Mouse (Mus musculus): ENCODE measurements around the gene Man1c1.
A peak's percentile ranks its signal among the peaks of the same experiment; 100 is the strongest.

Gene Man1c1

DNA sequence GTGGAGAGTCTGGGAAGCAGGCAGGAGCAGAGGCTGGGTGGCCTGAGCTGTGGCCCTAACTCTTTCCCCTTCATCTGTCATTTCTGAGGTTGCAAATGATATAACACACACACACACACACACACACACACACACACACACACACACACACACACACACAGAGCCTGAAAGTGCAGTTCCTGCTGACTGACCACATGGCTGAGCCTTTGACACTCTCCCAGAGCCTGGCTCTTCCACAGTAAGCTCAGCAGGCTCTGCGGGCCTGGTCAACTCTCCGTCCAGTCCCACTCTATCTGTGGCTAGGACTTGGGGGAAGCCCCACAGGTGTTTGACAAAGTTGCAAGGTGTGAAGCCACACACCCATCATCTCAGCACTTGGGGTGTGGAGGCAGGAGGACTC lies 126.8 kb downstream of the Man1c1 start:
- no peak for DNase-seq

DNA sequence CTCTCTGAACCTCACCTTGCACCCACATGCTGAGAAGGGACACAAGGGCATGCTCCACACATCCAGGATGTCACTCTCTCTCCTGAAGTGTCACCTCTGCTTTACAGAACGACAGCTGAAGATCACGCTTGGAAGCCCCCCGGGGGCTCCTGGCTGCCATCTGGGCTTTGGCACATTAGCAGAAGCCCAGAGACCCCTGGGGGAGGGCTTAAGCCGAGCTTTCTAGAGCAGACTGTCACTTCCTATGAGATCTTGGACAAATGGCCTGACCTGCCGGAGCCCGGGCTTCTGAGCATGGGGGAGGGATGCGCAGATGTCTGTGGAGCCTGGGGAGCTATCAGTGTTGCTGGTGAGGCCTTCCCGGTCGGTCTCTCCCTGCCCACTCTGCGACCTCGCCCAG lies 128.6 kb downstream of the Man1c1 start:
- DNase-seq = no peak

DNA sequence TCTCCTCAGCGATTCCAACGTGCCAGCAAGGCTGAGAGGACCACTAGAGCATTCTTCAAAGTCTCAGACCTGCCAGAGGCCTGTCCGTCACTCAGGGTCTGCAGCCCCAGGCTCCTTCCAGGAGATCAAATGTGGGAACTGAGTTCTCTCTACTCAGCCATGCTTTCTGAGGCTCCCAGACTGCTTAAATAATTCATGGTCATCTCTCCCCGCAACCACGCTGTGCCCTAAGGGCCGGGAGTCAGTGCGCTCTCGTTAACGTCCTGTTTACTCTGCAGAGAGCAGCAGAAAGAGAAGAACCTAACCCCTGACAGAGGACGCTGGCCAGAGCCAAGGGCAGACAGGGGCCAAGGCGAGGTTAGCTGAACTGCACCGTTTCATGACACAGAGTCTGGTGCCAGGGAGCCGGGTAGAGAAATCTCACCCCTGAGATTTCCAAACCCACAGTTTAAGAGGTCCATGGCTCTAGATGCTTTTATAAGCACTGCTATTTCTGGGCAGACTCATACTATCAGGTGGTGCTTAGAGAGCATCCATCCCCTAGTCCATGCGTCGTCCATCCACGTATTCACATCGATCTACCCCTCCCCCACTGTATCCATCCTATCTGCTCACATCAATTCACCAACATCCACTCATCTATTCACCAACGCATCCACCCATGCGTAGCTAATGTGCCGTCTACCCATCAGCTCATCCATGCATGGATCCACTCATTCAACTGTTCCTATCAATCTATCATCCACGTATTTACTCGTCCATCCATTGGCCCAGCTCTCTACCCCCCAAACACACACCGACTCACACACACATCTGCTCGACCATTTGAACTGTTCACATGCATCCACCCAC lies 131.4 kb downstream of the Man1c1 start:
- no peak for DNase-seq

DNA sequence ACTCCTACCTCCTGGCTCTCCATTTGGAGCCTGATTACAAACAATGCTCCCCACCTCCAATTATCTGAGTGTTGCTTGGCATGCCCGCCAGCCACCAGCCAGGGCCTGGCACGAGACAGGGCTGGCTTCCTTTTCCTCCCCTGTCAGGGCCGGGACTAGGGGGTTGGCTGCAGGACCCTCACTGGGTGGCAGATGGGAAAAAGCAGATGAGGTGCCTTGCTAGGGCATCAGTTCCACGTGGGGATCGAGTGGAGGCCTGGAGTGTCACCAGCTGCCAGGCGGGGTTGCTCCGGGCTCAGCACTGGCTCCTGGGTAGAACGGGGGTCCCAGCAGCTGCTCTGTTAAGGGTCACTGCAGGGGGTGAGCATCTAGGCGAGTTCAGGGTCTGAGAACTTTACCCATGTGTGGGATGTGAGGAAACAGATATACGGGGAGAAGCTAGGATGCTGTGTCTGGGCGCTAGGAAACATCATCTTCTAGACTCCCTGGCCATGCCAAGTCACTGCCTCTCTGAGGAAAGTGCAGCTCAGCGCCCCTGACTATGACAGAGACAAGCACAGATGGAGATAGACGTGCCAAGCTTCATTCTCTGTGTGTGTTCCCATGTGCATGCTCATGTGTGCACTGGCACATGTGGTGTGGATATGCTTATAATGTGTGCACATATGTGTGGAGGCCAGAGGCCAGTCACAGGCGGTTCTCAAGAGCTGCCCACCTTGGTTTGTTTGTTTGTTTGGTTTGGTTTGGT lies 133.2 kb downstream of the Man1c1 start:
- no peak for DNase-seq

DNA sequence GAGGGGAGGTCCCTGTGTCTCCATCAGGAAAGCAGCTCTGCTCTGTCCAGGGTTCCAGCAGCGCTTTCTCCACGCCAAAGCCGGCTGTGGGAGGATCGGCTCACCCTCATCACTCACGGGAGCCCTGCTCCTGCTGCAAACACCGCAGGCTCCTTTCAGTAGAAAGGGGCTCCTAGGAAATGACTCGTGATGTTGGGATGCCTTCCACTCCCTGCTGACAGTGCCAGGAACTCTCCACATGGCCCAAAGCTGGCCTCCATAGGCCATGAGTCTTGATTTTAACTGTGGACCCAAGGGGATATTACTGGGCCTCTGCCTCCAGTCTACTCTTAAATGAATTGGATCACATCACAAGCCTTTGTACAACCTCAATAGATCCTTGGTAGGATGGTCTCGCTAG lies 134.3 kb downstream of the Man1c1 start:
- DNase-seq = no peak

DNA sequence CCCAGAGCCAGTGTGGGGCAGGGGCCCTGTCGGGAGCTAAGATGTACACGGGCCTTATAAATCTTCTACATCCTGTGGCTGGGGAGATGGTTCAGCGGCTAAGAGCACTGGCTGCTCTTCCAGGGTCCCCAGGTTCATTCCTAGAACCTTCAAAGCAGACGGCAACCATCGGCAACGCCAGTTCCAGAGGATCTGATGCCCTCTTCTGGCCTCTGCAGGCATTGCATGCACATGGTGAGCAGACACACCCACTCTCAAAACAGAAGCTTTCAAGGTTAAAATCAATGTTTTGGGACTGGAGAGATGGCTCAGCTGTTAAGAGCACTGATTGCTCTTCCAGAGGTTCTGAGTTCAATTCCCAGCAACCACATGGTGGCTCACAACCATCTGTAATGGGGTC lies 134.9 kb downstream of the Man1c1 start:
- no peak for DNase-seq

DNA sequence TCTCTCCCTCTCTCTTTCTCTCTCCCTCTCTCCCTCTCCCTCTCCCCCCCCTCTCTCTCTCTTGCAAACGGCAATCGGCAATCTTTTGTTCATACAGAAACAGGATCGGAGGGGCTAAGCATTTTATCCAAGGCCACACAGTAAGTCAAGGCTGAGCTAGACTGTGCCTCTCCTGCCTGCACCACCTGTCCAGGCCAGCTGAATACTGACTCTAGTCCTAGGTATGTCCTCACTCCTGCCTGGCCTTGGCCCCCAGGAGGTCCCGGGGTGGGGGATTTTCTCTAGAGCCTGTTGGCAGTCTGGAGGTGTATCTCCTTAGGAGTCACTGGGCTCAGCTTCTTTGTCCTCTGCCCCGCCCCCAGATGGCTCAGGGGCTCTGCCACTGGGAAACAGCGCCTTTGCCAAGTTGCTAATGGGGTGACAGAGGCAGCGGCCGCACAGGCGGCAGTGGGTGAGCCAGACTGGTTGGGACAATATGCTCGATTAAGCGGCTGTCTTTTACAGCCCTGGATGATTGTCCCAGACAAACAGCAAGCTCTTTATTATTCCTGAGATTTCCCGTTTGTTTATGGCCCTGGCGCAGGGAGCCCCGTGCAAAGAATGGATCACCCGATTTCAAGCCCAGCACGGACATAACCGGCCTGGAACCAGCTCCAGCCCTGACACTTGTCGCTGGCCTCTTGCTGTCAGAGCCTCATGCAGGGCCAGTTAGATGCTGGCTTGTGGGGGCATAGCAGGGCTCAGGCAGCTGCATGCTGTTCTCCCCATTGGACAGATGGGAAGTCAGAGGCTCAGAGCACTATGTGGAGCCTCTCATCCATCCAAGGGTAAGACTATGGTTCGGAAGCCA lies 136.5 kb downstream of the Man1c1 start:
- peak; percentile 58 for DNase-seq

DNA sequence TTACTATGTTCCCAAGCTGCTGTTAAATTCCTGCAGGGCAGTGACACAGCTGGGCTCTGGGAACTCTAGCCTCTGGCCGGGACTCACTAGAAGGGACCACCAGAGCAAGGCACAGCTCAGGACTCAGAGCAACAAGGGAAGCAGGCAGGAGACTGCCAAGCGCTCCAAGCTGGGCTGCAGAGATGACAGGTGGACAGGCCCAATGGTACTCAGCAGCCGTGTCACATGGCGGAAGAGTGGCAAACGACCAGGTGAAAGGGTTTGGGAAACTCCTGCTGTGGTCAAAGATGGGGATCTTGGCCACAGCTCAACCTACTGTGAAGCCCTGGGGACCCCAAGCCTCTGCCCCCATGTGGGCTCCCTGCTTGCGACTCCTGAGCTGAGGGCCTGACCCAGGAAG lies 140.0 kb downstream of the Man1c1 start:
- no peak for DNase-seq

DNA sequence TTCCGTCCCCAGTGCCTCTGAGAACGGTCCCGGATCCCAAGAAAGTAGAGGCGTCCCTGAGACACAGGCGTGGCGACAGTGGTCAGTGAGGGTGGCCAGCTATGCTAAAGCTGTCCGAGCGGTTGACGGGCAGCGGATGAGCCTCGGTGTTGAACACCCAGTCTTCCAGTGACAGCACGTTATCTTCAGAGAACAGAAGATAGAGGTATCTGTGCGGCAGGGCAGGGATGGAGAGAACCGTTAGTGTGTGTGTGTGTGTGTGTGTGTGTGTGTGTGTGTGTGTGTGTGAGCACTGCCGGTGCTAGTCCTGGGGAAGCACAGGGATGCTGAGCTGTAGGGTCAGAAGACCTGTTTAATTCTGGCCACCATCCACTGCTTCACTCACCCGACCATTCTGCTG lies 140.5 kb downstream of the Man1c1 start:
- no peak for DNase-seq

DNA sequence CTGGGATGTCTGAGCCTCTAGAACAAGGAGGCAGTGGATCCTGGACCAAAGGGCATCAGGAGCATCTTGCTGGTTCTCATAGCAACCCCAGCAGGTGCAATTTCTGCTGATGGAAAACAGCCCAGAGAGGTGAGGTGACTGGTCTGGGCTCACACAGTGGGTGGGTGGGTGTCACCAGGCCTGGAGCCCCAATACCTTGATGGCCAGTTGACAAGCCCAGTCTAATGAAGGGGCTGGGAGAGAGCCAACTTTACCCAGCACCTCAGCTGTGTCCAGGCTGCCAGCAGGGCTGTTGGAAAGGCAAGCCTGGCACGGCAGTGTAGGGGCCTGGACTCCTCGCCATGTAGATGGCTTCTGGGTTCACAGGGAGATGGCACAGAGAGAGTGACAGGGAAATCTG lies 142.1 kb downstream of the Man1c1 start:
- no peak for DNase-seq

DNA sequence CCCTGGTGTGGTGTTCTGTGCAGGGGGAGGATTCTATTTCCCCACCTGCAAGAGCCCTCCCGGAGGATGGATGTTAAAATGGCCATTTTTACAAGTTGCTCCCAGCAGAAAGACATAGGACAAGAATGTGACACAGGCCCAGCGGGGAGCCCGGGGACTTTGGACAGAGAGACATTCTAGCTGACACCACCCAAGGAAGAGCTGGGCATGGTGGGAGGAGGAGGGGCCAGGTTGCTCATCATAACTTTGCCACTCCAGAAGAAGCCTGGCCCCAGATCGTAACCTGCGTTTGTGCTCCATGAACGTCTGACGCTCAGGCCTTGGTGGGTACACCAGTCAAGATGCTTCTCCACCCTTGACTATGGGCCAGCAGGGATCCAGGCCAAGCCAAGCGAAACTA lies 143.4 kb downstream of the Man1c1 start:
- no peak for DNase-seq

DNA sequence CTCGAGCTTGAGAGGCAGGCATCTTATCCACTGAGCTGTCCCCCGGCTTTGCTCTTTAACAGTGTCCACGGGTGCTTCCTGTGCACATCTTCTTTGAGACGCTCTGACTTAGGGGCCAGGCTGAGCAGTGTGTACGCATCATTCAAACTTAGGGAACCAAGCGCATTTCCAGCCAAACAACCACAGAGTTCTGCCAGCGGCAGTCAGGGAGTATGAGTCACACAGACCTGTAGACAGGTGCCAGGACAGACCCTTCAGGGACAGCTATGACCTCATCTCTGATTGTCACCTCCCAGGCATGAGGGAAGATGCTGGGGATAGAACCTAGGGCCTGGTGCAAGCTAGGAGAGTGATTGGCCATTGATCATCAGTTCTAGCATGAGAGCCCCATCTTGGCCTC lies 144.9 kb downstream of the Man1c1 start:
- DNase-seq = no peak

DNA sequence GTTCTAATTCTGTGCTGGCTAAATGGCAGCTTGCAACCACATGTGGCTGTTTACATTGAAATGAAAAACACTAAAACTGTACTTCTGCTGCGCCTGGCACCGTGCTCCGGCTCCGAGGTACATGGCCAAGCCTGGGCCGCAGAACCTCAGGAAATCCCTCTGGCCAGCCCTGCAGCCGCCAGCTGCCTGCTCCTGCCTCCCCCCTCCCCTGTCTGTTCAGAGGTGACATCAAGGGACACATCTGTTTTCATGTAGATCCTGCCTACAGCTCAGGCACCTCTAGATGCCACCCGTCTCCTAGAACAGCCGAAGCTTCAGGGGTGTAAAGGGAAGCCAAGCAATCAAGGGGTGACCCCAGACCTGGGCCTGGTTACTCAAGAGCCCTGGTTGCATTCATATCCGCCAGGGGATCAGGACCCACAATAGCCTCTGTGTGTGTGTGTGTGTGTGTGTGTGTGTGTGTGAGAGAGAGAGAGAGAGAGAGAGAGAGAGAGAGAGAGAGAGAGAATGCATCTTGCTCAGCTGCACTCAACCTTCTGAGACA lies 145.4 kb downstream of the Man1c1 start:
- DNase-seq = no peak

DNA sequence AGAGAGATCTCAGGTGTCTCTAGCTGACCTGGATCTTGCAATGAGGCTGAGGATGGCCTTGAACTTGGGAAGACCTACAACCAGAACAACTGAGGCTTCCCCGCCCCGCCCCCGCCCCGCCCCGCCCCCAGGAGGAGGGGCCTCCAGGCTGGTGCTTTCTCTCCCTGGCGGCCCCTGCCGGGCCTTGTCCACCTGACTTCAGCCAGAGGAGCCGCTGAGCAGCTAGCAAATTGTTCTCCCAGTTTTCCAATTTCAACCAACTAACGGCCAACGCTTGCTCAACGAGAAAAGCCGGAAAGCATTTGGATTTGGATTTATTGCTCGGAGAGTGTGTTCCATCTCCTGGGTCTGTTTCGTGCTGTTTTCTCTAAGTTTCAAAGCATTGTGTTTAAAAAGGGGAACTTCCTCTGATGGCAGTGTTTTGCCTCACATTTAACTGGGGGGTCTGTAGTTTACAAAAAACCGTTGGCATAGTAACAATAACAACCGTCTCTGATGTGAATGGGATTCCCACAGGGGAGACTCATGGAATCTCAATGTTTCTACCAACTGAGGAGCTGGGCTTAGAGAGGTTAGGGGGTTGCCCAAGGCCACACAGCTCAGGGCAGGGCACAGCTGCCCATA lies 146.4 kb downstream of the Man1c1 start:
- DNase-seq = no peak

DNA sequence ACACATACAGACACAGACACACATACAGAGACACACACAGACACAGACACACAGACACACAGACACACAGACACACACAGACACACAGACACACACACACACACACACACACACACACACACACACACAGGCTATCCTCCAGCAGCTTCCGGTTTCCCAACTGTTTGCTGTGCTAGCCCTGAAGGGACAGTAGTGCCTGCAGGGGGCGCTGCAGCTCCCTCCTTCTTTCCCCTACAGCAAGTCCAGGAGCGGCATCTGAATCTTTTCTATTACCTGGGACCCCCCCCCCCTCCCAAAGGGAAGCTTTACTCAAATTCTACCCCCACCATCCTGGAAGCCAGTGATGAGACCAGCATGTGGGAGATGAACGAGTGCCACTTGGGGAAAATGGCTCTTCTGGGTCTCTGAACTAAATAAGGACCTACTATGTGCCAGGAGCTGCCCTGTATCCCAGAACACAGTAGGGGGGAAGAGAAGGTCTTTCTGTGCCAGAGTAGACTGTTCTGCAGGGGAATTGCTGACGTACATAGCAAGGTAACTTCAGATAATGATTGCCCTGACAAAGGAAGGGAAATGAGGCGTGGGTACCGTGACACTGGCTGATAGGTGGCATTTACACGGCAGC lies 148.0 kb downstream of the Man1c1 start:
- DNase-seq = no peak

DNA sequence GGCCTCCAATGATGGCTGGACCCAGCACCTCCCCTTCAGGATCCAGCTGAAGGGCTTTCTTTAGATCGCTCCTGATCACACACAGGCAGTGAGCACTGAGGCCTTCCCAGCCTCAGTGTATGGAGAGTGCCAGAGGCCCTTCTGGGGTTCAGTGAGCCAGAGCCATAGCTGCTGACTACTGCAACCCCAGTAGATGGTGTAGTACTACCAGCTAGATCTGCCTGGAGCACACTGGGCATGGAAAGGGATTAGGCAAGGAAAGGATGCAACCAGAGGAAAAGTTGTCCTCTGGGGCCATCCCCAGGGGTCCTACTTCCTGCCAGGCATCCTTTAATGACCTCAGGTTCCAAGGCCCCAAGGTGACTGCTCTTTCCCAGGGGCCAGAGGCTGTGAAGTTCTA lies 150.5 kb downstream of the Man1c1 start:
- no peak for DNase-seq

DNA sequence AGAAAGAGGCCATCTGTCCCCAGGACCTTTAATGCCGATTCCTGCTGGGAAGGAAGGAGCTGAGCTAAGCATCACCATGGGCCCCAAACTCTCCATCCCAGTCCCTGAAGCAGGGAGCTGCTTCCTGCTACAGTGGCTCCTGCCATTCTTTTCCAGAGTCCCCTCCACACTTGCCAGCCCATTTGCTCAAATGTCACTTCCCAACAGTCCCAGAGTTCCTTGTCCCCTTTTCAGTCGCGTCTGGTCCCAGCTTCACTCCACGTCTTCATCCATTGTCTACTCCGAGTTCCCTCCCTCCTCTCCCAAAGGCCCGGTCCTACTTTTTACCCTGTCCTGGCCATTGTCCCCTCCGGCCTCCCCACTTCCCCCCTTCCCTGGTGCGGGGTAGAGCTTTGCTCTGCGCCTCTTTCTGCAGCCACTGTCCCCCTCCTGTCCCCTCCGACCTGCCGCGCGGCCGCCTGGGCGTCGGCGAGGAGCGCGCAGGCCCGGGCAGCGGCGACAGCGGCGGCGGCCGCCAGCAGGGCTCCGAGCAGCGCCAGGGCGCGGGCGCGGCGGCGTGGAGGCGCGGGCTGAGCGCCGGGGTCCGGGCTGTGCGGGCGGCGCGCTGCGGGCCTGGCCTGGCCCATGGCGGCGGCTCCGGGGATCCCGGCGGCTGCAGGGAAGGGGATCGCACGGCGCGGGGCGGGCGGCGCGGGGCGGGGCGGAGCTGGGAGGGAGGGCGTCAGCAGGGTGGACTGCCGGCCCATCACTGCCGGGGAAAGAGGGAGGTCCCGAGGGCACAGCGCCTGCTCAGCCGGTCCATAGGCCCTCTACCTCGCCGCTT lies 152.4 kb downstream of the Man1c1 start, which contains the start of gene Selenon:
Gene Selenon (minus strand): TSS at position 673 of the 823 bp plus-strand sequence.
- DNase-seq = peak; percentile 40

DNA sequence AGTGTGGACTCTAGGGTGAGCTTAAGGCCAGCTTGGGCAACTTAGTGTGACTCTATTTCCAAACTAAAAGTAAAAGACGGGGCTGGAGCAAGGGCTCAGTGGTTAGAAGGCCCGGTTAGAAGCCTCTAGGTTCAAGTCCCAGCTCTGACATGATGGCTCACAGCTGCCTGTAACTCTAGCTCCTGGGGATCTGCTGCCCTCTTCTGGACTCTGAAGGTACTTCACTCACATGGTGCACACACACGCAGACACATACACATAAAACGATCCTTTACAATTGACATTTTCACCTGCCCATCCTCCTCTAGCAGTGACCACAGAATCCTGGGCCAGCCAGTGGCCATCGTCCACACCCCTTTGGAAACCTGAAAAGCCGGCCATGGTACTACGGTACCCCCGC lies 154.2 kb downstream of the Man1c1 start:
- DNase-seq = no peak

DNA sequence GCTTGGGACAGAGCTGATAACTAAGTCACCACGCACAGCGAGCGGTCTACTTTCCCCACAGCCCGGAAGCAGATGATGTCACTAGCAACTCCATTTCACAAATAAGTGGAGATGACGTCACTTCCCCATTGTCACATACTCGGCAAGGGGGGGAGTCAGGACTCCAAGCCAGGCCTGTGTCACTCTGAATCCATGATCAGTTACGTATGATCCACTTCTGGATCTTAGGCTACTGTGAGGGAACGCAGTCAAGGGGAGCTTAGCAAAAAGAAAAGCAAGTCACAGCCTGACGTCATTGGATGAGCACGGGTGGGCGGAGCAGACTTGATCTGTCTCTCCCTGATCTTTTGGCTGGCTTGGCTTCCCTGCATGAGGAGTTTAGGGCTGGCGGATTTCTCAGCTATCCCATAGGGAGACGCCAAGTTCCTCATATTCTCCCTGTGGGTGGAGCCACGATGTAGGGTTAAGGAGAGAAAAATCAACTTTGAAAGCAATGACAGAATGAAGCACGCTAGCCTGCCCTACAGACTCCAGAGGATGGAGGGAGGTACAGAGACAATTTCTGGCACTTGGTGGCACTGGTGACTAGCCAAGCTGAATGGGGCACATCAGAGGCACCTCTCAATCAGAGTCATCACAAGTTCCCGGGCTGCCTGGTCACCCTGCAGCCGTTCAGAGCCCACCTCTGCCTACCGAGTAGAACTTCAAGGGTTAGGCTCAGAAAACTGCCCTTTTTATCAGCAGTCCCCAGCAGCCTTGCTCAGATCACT lies 155.7 kb downstream of the Man1c1 start:
- no peak for DNase-seq

Measured in layer of hippocampus, adult 9-11 months (tissue).